Mouse (Mus musculus) kidney, adult 2 months (tissue): ENCODE measurements around the gene Stoml2. TPM values are rescaled to one million over a fixed set of nuclear protein-coding genes. Genes with fewer than 3 reads are reported as not detected.

Source experiments
- DNase-seq: peaks from one replicate; pipeline ENCODE4 v3.0.0; 2021
- H3K27ac ChIP-seq: fragments of 200-500 bp; 2 replicates; pipeline ENCODE4 v1.5.1; 2012; ENCODE audit warnings: low read depth, low read length, control low read depth, inconsistent platforms; ENCODE audit not compliant: insufficient read depth
- H3K27me3 ChIP-seq: fragments of 200-500 bp; replicated peaks from 2 replicates; pipeline ENCODE4 v1.6.1; 2012; ENCODE audit warnings: mild to moderate bottlenecking, moderate library complexity, low read length, inconsistent platforms; ENCODE audit not compliant: control insufficient read depth, insufficient read depth
- H3K36me3 ChIP-seq: fragments of 200-500 bp; 2 replicates; pipeline ENCODE4 v1.6.1; 2012; ENCODE audit warnings: mild to moderate bottlenecking, moderate library complexity, low read length, inconsistent platforms; ENCODE audit not compliant: control insufficient read depth, insufficient read depth
- H3K4me1 ChIP-seq: fragments of 200-500 bp; 2 replicates; pipeline ENCODE4 v1.6.1; 2011; ENCODE audit warnings: low read length; ENCODE audit not compliant: control insufficient read depth, insufficient read depth
- H3K4me3 ChIP-seq: fragments of 200-500 bp; 2 replicates; pipeline ENCODE4 v1.5.1; 2011; ENCODE audit warnings: mild to moderate bottlenecking, low read depth, low read length, control low read depth; ENCODE audit not compliant: insufficient read depth
- CTCF ChIP-seq: fragments of 200-500 bp; conservative IDR thresholded peaks from 2 replicates; pipeline ENCODE4 v1.5.1; 2011; ENCODE audit warnings: low read depth, mild to moderate bottlenecking, control low read depth, low read length, moderate library complexity, mixed read lengths; ENCODE audit not compliant: insufficient read depth, insufficient read length
- POLR2A ChIP-seq: fragments of 200-500 bp; IDR thresholded peaks from one replicate; pipeline ENCODE4 v1.6.1; 2011; ENCODE audit warnings: low read depth, low read length, control low read depth
- WGBS: fragments of 180-500 bp; shearing (Covaris S2); methylation state at CpG from one replicate; pipeline ENCODE4 v1.1.7; 2018; 5-methylcytosine and 5-hydroxymethylcytosine counted together
- polyA plus RNA-seq: library from polyadenylated mRNA; depleted of rRNA; stranded (reverse); fragments of >200 nt; gene quantifications from 2 replicates; pipeline ENCODE4 v1.2.3, GENCODE M21; 2012; rRNA removed

The Stoml2 gene
- polyA plus RNA-seq, 1 experiment: 118 TPM

- H3K27me3 ChIP-seq: no peaks in the 10 kb centered on the region
- no peak overlapping the region for H3K4me3 ChIP-seq
- H3K4me1 ChIP-seq: no peaks in the 10 kb centered on the region
- TF ChIP-seq CTCF (0 out of 2 replicates have a peak, but pooled peaks have one; percentile 12), POLR2A (no peak)
- no peak for DNase-seq
- WGBS: 93% methylated on average over 4 of the region's 4 CpGs
- no peak overlapping the region for H3K27ac ChIP-seq
- H3K36me3 ChIP-seq: peaks cover 7% of the 10 kb centered on the region
Observed at GRCm38 (mm10) chr4:42978062-42978461, 53.4 kb downstream of the Stoml2 start.

Other genes starting within 250 kb of the Stoml2 start
- gene Fam205a1, start 177.8 kb downstream of the Stoml2 start, polyA plus RNA-seq: 0.05 TPM in 1 of 2 replicates, not detected in the other
- gene Gm12394, start 174.9 kb downstream of the Stoml2 start, polyA plus RNA-seq: not detected in 2 replicates
- not detected in 2 replicates for gene Fam205c, start 157.5 kb downstream of the Stoml2 start, polyA plus RNA-seq
- 1.1 TPM in 2 replicates for gene Phf24, start 115.0 kb downstream of the Stoml2 start, polyA plus RNA-seq
- 6.5 and 8.1 TPM in 2 replicates for gene Dnajb5, start 81.9 kb downstream of the Stoml2 start, polyA plus RNA-seq
- not detected in 2 replicates for gene 1700022I11Rik, start 62.1 kb downstream of the Stoml2 start, polyA plus RNA-seq
- gene Vcp, start 31.2 kb downstream of the Stoml2 start, polyA plus RNA-seq: 112 and 130 TPM in 2 replicates
- gene Fancg, start 21.2 kb downstream of the Stoml2 start, polyA plus RNA-seq: 6.8 and 7.1 TPM in 2 replicates
- 24.6 and 28.4 TPM in 2 replicates for gene Pigo, start 5.9 kb downstream of the Stoml2 start, polyA plus RNA-seq
- gene Fam214b, start 14.5 kb upstream of the Stoml2 start, polyA plus RNA-seq: 14.4 and 15.6 TPM in 2 replicates
- 5.0 and 5.5 TPM in 2 replicates for gene Unc13b, start 27.2 kb upstream of the Stoml2 start, polyA plus RNA-seq
- gene Atp8b5, start 235.4 kb upstream of the Stoml2 start, polyA plus RNA-seq: 0.38 and 0.54 TPM in 2 replicates